Mouse (Mus musculus) intestine, embryonic 15.5 days (tissue): ENCODE data around the gene Tesmin. TPM values are rescaled to one million over a fixed set of nuclear protein-coding genes. Genes with fewer than 3 reads are reported as not detected.

Source experiments
- ATAC-seq: fragments of 200-750 bp; cut with Nextera tagmentation; 2 replicates; pipeline ENCODE4 v1.8.0; 2017; ENCODE audit warnings: moderate TSS enrichment, moderate library complexity
- H3K27ac ChIP-seq: fragments of 300-500 bp; sonication (generic); 2 replicates; pipeline ENCODE4 v1.5.1; 2015; ENCODE audit warnings: mild to moderate bottlenecking, inconsistent platforms
- H3K27me3 ChIP-seq: fragments of 300-500 bp; sonication (generic); replicated peaks from 2 replicates; pipeline ENCODE4 v1.6.1; 2015; ENCODE audit warnings: inconsistent platforms
- H3K36me3 ChIP-seq: fragments of 300-500 bp; sonication (generic); 2 replicates; pipeline ENCODE4 v1.6.1; 2015; ENCODE audit warnings: inconsistent platforms
- H3K4me1 ChIP-seq: fragments of 300-500 bp; sonication (generic); replicated peaks from 2 replicates; pipeline ENCODE4 v1.6.1; 2015; ENCODE audit warnings: inconsistent platforms
- H3K4me2 ChIP-seq: fragments of 300-500 bp; sonication (generic); replicated peaks from 2 replicates; pipeline ENCODE4 v1.6.1; 2015; ENCODE audit warnings: mild to moderate bottlenecking, inconsistent platforms
- H3K4me3 ChIP-seq: fragments of 300-500 bp; sonication (generic); replicated peaks from 2 replicates; pipeline ENCODE4 v1.5.1; 2015; ENCODE audit warnings: inconsistent platforms
- H3K9ac ChIP-seq: fragments of 300-500 bp; sonication (generic); 2 replicates; pipeline ENCODE4 v1.6.1; 2015; ENCODE audit warnings: inconsistent platforms
- H3K9me3 ChIP-seq: fragments of 300-500 bp; sonication (generic); 2 replicates; pipeline ENCODE4 v1.6.1; 2016; ENCODE audit warnings: inconsistent platforms
- WGBS: fragments of 180-500 bp; shearing (Covaris S2); methylation state at CpG from one replicate; pipeline ENCODE4 v1.1.7; 2015; 5-methylcytosine and 5-hydroxymethylcytosine counted together
- polyA plus RNA-seq: library from polyadenylated mRNA; unstranded; fragments of >200 nt; fragmentation: Nextera tagmentation; extraction: Ambion mirVana; gene quantifications from 2 replicates; pipeline ENCODE4 v1.2.1, GENCODE M21; 2015

Tesmin gene
- polyA plus RNA-seq, 1 experiment from 2014 or later: 0.24 TPM

GRCm38 (mm10) chr19:3401943-3402342 lies 13.3 kb downstream of the Tesmin start:
- ATAC-seq: no peak
- no peaks in the 10 kb centered on the region for H3K9me3 ChIP-seq
- H3K27me3 ChIP-seq: no peaks in the 10 kb centered on the region
- H3K36me3 ChIP-seq: no peaks in the 10 kb centered on the region
- H3K4me1 ChIP-seq: no peaks in the 10 kb centered on the region
- H3K4me2 ChIP-seq: no peak overlapping the region
- no peak overlapping the region for H3K9ac ChIP-seq
- 53% methylated on average over 7 of the region's 7 CpGs for WGBS
- no peak overlapping the region for H3K4me3 ChIP-seq
- H3K27ac ChIP-seq: no peak overlapping the region

- Histone ChIP-seq H3K27me3 (no peaks in the 10 kb centered on the region), H3K4me2 (no peak overlapping the region), H3K4me3 (no peak overlapping the region), H3K9ac (no peak overlapping the region), H3K36me3 (no peaks in the 10 kb centered on the region), H3K9me3 (no peaks in the 10 kb centered on the region), H3K27ac (no peak overlapping the region), H3K4me1 (no peaks in the 10 kb centered on the region)
- ATAC-seq: no peak
- 74% methylated on average over 6 of the region's 6 CpGs for WGBS
These were observed 13.7 kb downstream of the Tesmin start for GRCm38 (mm10) chr19:3402390-3402789.

GRCm38 (mm10) chr19:3404030-3404429 lies 15.4 kb downstream of the Tesmin start:
- H3K27ac ChIP-seq: no peak overlapping the region
- no peaks in the 10 kb centered on the region for H3K27me3 ChIP-seq
- H3K4me3 ChIP-seq: no peak overlapping the region
- H3K36me3 ChIP-seq: no peaks in the 10 kb centered on the region
- H3K9ac ChIP-seq: no peak overlapping the region
- no peak for ATAC-seq
- 86% methylated on average over 7 of the region's 7 CpGs for WGBS
- H3K9me3 ChIP-seq: no peaks in the 10 kb centered on the region
- H3K4me1 ChIP-seq: no peaks in the 10 kb centered on the region
- H3K4me2 ChIP-seq: no peak overlapping the region

DNA sequence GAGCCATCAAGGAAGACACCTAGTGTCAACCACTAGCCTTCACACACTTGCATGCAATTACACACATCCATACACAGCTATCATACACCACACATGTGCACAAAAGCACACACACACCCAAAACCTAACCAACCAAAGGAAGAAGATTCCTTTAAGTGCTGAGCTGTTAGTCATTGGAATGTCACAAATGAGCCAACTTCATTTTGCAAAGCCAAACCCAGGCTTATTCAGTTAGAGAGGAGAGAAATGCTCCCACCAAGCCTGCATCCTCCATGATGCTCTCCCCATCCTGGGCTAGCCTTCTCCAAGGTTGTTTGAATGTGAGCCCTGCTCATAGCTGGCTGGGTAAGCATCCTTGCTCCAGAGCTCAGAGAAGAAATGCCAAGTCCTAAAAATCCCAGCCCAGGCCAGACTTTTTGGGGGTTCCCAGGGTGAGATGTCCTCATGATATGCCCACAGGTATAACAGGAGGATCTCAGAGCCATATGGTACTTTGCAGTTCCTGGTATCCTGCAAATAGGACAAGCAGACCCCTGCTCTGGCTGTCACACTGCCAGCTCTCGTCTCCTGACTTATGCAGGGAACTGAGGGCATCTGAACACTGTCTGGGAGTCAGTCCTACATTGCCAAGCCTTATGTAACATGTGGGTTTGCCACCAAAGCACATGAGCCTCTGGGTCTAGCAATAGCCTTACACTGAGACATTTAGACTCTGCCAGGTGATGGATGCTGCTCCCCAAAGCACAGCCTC lies 17.0 kb downstream of the Tesmin start:
- H3K4me1 ChIP-seq: no peaks in the 10 kb centered on the region
- no peak overlapping the region for H3K9ac ChIP-seq
- H3K4me3 ChIP-seq: no peak overlapping the region
- no peaks in the 10 kb centered on the region for H3K27me3 ChIP-seq
- ATAC-seq: no peak
- no peak overlapping the region for H3K27ac ChIP-seq
- no peak overlapping the region for H3K4me2 ChIP-seq
- WGBS: 44% methylated on average over 1 of the region's 1 CpGs
- no peaks in the 10 kb centered on the region for H3K36me3 ChIP-seq
- no peaks in the 10 kb centered on the region for H3K9me3 ChIP-seq

GRCm38 (mm10) chr19:3414268-3414733 lies 25.6 kb downstream of the Tesmin start, which contains the start of gene Gal:
Gene Gal (minus strand): TSS chr19:3414544.
- no peaks in the 10 kb centered on the region for H3K36me3 ChIP-seq
- ATAC-seq: peak; percentile 66
- peak within 1 kb of the TSS; percentile 31 for H3K4me3 ChIP-seq
- peaks cover 5% of the 10 kb centered on the region; the same call in 1 of the 2 replicates for H3K4me1 ChIP-seq
- H3K27ac ChIP-seq: no peak within 1 kb of the TSS
- peaks cover 27% of the 10 kb centered on the region for H3K27me3 ChIP-seq
- WGBS: under 1% methylated on average over 37 of the region's 37 CpGs
- peak within 1 kb of the TSS; percentile 36 for H3K9ac ChIP-seq
- H3K9me3 ChIP-seq: no peaks in the 10 kb centered on the region
- peak within 1 kb of the TSS; percentile 71 for H3K4me2 ChIP-seq

DNA sequence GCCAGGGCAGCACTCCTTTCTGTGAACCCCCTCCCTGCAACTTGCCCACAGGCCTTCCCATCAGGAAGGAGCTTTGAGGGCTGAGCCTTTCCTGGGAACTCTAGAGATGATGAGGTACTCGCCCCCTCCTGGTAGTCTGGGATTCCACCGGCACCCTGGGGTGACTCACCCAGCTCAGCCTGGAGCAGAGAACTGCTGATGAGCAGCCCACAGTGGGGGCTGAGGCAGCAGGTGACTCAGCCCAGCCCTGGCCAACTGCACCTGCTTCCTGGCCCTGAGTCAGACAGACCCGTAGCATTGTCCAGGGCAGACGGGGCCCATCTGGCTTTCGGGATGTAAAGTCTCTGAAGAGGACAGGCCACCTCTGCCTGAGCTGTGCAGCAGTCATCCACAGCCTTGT lies 30.6 kb downstream of the Tesmin start:
- H3K4me2 ChIP-seq: no peak overlapping the region
- ATAC-seq: peak; percentile 57
- H3K9ac ChIP-seq: no peak overlapping the region
- no peak overlapping the region for H3K4me3 ChIP-seq
- no peaks in the 10 kb centered on the region for H3K36me3 ChIP-seq
- H3K4me1 ChIP-seq: peaks cover 4% of the 10 kb centered on the region; the same call in 1 of the 2 replicates
- 45% methylated on average over 5 of the region's 5 CpGs for whole genome bisulfite sequencing
- H3K27ac ChIP-seq: no peak overlapping the region
- H3K27me3 ChIP-seq: peaks cover 13% of the 10 kb centered on the region
- no peaks in the 10 kb centered on the region for H3K9me3 ChIP-seq

DNA sequence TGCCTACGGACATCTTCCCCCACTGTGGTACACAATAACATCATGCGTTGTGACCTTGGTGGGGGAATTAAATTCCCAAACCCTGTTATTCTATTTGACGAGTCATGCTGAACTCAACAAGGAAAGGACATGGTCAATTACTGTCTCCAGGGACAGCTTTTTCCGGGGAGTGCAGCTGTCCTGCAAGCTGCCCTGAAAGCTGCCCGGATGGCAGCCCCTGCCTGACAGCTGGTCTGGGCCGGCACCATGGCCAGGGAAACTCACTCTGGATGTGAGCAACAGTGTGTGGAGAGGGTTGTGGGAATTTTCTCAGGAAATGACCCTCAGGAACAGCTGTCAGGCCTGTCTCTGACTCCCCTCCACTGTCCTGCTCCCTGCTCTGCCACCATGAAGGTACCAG lies 33.8 kb downstream of the Tesmin start:
- H3K27ac ChIP-seq: no peak overlapping the region
- no peak overlapping the region for H3K9ac ChIP-seq
- ATAC-seq: no peak
- H3K4me2 ChIP-seq: no peak overlapping the region
- no peaks in the 10 kb centered on the region for H3K36me3 ChIP-seq
- H3K9me3 ChIP-seq: no peaks in the 10 kb centered on the region
- H3K4me1 ChIP-seq: 0 out of 2 replicates have a peak, but pooled peaks cover 2% of the 10 kb centered on the region
- H3K27me3 ChIP-seq: no peaks in the 10 kb centered on the region
- 72% methylated on average over 6 of the region's 6 CpGs for WGBS
- no peak overlapping the region for H3K4me3 ChIP-seq

DNA sequence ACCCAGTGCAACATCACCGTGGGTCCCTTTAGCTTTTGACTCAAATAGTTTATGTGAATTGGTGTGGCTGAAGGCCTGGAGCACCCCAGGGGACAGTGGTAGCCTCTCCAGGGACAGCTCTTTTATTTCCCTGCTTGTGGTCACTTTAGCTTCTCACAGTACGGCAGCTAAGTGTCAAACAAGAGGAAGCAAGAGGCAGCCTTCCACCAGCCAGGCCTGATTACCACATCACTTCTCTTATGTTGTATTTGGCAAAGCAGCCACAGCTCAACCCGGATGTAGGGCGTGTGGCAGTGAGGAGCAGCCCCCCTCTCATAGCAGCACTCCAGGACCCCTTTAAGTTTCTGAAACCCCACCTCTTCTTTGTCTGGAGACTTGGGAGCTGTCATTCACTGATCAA lies 34.3 kb downstream of the Tesmin start:
- 0 out of 2 replicates have a peak, but pooled peaks cover 2% of the 10 kb centered on the region for H3K4me1 ChIP-seq
- H3K27me3 ChIP-seq: no peaks in the 10 kb centered on the region
- no peak overlapping the region for H3K9ac ChIP-seq
- no peak overlapping the region for H3K27ac ChIP-seq
- H3K4me2 ChIP-seq: no peak overlapping the region
- ATAC-seq: no peak
- 54% methylated on average over 4 of the region's 4 CpGs for WGBS
- H3K4me3 ChIP-seq: no peak overlapping the region
- no peaks in the 10 kb centered on the region for H3K36me3 ChIP-seq
- no peaks in the 10 kb centered on the region for H3K9me3 ChIP-seq

GRCm38 (mm10) chr19:3424214-3424613 lies 35.6 kb downstream of the Tesmin start:
- no peaks in the 10 kb centered on the region for H3K27me3 ChIP-seq
- H3K36me3 ChIP-seq: no peaks in the 10 kb centered on the region
- no peaks in the 10 kb centered on the region for H3K9me3 ChIP-seq
- H3K4me1 ChIP-seq: 0 out of 2 replicates have a peak, but pooled peaks cover 2% of the 10 kb centered on the region
- no peak overlapping the region for H3K4me2 ChIP-seq
- H3K27ac ChIP-seq: no peak overlapping the region
- ATAC-seq: peak; percentile 89
- no peak overlapping the region for H3K4me3 ChIP-seq
- H3K9ac ChIP-seq: no peak overlapping the region
- whole genome bisulfite sequencing: 69% methylated on average over 2 of the region's 2 CpGs

DNA sequence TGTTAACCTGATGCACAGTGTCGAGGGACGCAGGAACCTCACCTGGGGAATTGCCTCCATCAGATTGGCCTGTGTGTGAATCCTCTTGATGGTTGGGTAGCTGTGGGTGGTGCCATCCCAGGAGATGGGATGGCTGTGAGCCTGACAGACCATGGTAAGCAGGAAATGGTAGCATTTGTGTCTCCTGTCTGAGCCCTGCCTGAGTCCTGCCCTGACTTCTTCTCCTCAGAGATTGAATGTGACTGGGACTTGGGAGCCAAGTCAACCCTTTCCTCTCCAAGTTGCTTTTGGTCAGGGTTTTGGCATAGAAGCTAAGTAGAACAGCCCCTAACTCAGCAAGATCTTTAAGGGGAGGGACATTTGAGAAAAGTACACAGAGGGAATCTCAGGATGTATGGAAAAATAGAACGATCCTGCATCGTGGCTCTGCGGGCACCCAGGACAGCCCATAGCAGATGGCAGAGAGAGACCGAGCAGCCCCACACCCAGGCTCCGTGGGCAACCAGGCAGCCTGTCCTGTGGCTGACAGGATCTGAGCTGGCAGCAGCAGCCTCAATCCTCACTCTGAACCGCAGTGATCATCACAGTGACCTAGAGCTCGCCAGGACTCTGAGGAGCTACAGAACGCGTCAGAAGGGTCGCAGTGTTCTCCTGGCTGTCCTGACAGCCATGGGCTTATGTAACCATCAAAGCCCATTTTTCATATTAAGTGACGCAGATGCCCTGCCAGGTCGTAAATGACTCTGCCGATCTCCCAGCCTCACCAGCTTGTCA lies 39.6 kb downstream of the Tesmin start:
- Histone ChIP-seq H3K36me3 (no peaks in the 10 kb centered on the region), H3K4me1 (0 out of 2 replicates have a peak, but pooled peaks cover 2% of the 10 kb centered on the region), H3K4me3 (no peak overlapping the region), H3K27me3 (no peaks in the 10 kb centered on the region), H3K4me2 (no peak overlapping the region), H3K9ac (no peak overlapping the region), H3K27ac (no peak overlapping the region), H3K9me3 (no peaks in the 10 kb centered on the region)
- WGBS: 78% methylated on average over 15 of the region's 15 CpGs
- no peak for ATAC-seq

GRCm38 (mm10) chr19:3429156-3429816 lies 40.6 kb downstream of the Tesmin start:
- no peak for ATAC-seq
- H3K9me3 ChIP-seq: no peaks in the 10 kb centered on the region
- no peak overlapping the region for H3K4me3 ChIP-seq
- no peak overlapping the region for H3K9ac ChIP-seq
- 50% methylated on average over 7 of the region's 7 CpGs for WGBS
- H3K27ac ChIP-seq: no peak overlapping the region
- H3K36me3 ChIP-seq: no peaks in the 10 kb centered on the region
- H3K4me1 ChIP-seq: no peaks in the 10 kb centered on the region
- no peaks in the 10 kb centered on the region for H3K27me3 ChIP-seq
- H3K4me2 ChIP-seq: no peak overlapping the region

GRCm38 (mm10) chr19:3431066-3431465 lies 42.4 kb downstream of the Tesmin start:
- no peak overlapping the region for H3K27ac ChIP-seq
- no peak overlapping the region for H3K4me2 ChIP-seq
- no peaks in the 10 kb centered on the region for H3K9me3 ChIP-seq
- no peak overlapping the region for H3K4me3 ChIP-seq
- H3K4me1 ChIP-seq: no peaks in the 10 kb centered on the region
- no peaks in the 10 kb centered on the region for H3K27me3 ChIP-seq
- H3K36me3 ChIP-seq: no peaks in the 10 kb centered on the region
- no peak overlapping the region for H3K9ac ChIP-seq
- 67% methylated on average over 7 of the region's 7 CpGs for WGBS
- ATAC-seq: no peak
